Mouse (Mus musculus) mature B cell (primary cell): Measurements from ENCODE around the gene Tlk2.

Experiments
- in situ Hi-C: fragments of 300-500 bp; cut with MboI; formaldehyde crosslinking; loops from 2 replicates; pipeline ENCODE4 v1.14.3; 2019

Gene Tlk2

GRCm38 (mm10) chr11:105161411-105161810 lies 17.2 kb upstream of the Tlk2 start:
- in situ Hi-C loops = no loop called here

- in situ Hi-C loops = no loop called here
Measured at GRCm38 (mm10) chr11:105164516-105165510, 13.8 kb upstream of the Tlk2 start.

GRCm38 (mm10) chr11:105166780-105167179 lies 11.8 kb upstream of the Tlk2 start:
- in situ Hi-C loops = no loop called here

GRCm38 (mm10) chr11:105179523-105179922 lies 916 bp downstream of the Tlk2 start:
- in situ Hi-C loops = no loop called here

- in situ Hi-C loops = loop anchor here (5.0 kb wide), 1 partner anchor 53 kb away; the partner anchor contains the start of gene Mettl2
Measured at GRCm38 (mm10) chr11:105180471-105181091, 2.0 kb downstream of the Tlk2 start.

GRCm38 (mm10) chr11:105181126-105181637 lies 2.6 kb downstream of the Tlk2 start:
- in situ Hi-C loops = loop anchor here (5.0 kb wide), 1 partner anchor 54 kb away; the partner anchor contains the start of gene Mettl2

- in situ Hi-C loops = loop anchor here (5.0 kb wide), 1 partner anchor 55 kb away; the partner anchor contains the start of gene Mettl2
Measured at GRCm38 (mm10) chr11:105181689-105182460, 3.3 kb downstream of the Tlk2 start.

- in situ Hi-C loops = loop anchor here (5.0 kb wide), 1 partner anchor 55 kb away; the partner anchor contains the start of gene Mettl2
Measured at GRCm38 (mm10) chr11:105182461-105182855, 3.9 kb downstream of the Tlk2 start.

GRCm38 (mm10) chr11:105184678-105185077 lies 6.1 kb downstream of the Tlk2 start:
- in situ Hi-C loops = loop anchor here (5.0 kb wide), 1 partner anchor 57 kb away; the partner anchor contains the start of gene Mettl2

- in situ Hi-C loops = no loop called here
Measured at GRCm38 (mm10) chr11:105192186-105192585, 13.6 kb downstream of the Tlk2 start.

GRCm38 (mm10) chr11:105196893-105197662 lies 18.5 kb downstream of the Tlk2 start:
- in situ Hi-C loops = no loop called here

GRCm38 (mm10) chr11:105202403-105202802 lies 23.8 kb downstream of the Tlk2 start:
- in situ Hi-C loops = no loop called here

- in situ Hi-C loops = no loop called here
Measured at GRCm38 (mm10) chr11:105210007-105210406, 31.4 kb downstream of the Tlk2 start.

GRCm38 (mm10) chr11:105214257-105214656 lies 35.6 kb downstream of the Tlk2 start:
- in situ Hi-C loops = no loop called here

GRCm38 (mm10) chr11:105217771-105218170 lies 39.2 kb downstream of the Tlk2 start:
- in situ Hi-C loops = no loop called here

GRCm38 (mm10) chr11:105234501-105234900 lies 55.9 kb downstream of the Tlk2 start:
- in situ Hi-C loops = no loop called here

GRCm38 (mm10) chr11:105240991-105241390 lies 62.4 kb downstream of the Tlk2 start:
- in situ Hi-C loops = no loop called here

GRCm38 (mm10) chr11:105246369-105246768 lies 67.8 kb downstream of the Tlk2 start:
- in situ Hi-C loops = no loop called here

- in situ Hi-C loops = no loop called here
Measured at GRCm38 (mm10) chr11:105246785-105247184, 68.2 kb downstream of the Tlk2 start.

- in situ Hi-C loops = no loop called here
Measured at GRCm38 (mm10) chr11:105247321-105247720, 68.7 kb downstream of the Tlk2 start.

GRCm38 (mm10) chr11:105259733-105260132 lies 81.1 kb downstream of the Tlk2 start:
- in situ Hi-C loops = no loop called here
